ENCODE assay signal across 6 mouse cellular contexts in the genomic region with DNA sequence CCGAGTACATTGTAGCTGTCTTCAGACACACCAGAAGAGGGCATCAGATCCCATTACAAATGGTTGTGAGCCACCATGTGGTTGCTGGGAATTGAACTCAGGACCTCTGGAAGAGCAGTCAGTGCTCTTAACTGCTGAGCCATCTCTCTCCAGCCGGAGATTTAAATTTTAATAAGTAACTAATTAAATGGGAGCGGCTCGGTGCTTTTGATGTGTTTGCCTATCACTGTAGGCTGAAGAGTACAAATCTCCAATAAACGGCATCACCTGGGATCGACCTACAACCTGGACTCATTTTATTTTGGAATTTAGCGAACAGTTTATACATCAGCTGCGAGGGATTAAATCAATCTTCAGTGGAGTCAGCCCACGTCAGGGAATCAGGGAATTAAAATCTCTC. TPM values are rescaled to one million over a fixed set of nuclear protein-coding genes. Genes with fewer than 3 reads are reported as not detected.
DNase-seq lines count a peak whose midpoint lies in the region; ATAC-seq and TF ChIP-seq lines count a peak whose summit lies in the region.
"Not testable (repeated sequence)": the region's sequence is repeated elsewhere in the genome, so short reads cannot be mapped to it uniquely, and the experiment has no call there.
"Had no signal": no experiment of that assay in that cellular context is flagged by ENCODE, and none has a peak within 500 bp of the region (broad histone marks: within the 10 kb centered on the region; RNA-seq: fewer than 3 reads in every experiment).

No protein-coding gene starts in this region.

- H3K27ac ChIP-seq in intestine, embryonic 15.5 days; intestine, postnatal 0 days (ENCODE audit: low read depth, low read length): not testable (repeated sequence)
- H3K27ac ChIP-seq in midbrain, embryonic 12.5 days (replicated peaks): 0 out of 2 replicates have a peak overlapping the region, but pooled peaks have one; percentile 15

- H3K9me3 ChIP-seq in intestine, embryonic 15.5 days; intestine, postnatal 0 days (ENCODE audit: control insufficient read depth); midbrain, embryonic 12.5 days: not testable (repeated sequence)

- not testable (repeated sequence) for DNase-seq in Patski (ENCODE audit: low read depth, low spot score)
- peak; percentile 40 for DNase-seq in retina, postnatal 1 day

- in situ Hi-C loops in Patski (cut with MboI; ENCODE audit: low pct_unique_long_range_greater_than_20kb): not testable (repeated sequence)

- peak; percentile 10 for TF ChIP-seq CTCF in Patski (IDR thresholded peaks at IDR 0.05)
- TF ChIP-seq CTCF in intestine, postnatal 0 days (IDR thresholded peaks at IDR 0.05; ENCODE audit: low read depth): not testable (repeated sequence)

- H3K4me1 ChIP-seq in intestine, embryonic 15.5 days (replicated peaks); intestine, postnatal 0 days (replicated peaks; ENCODE audit: control insufficient read depth, insufficient read depth, low read length); midbrain, embryonic 12.5 days: not testable (repeated sequence)

- H3K4me2 ChIP-seq in intestine, embryonic 15.5 days (replicated peaks); intestine, postnatal 0 days (replicated peaks; ENCODE audit: low read depth); midbrain, embryonic 12.5 days (replicated peaks): not testable (repeated sequence)

- H3K27me3 ChIP-seq in Patski; intestine, embryonic 15.5 days (replicated peaks); intestine, postnatal 0 days (replicated peaks; ENCODE audit: control insufficient read depth, insufficient read depth, low read length); midbrain, embryonic 12.5 days: not testable (repeated sequence)

- H3K9ac ChIP-seq in intestine, embryonic 15.5 days; intestine, postnatal 0 days (ENCODE audit: low read depth, low read length); midbrain, embryonic 12.5 days (replicated peaks): not testable (repeated sequence)

- H3K36me3 ChIP-seq in intestine, embryonic 15.5 days: peaks cover 17% of the 10 kb centered on the region
- peaks cover 26% of the 10 kb centered on the region for H3K36me3 ChIP-seq in intestine, postnatal 0 days (ENCODE audit: control insufficient read depth, insufficient read depth)
- peaks cover 73% of the 10 kb centered on the region for H3K36me3 ChIP-seq in midbrain, embryonic 12.5 days

- H3K4me3 ChIP-seq in intestine, embryonic 15.5 days (replicated peaks); intestine, postnatal 0 days (ENCODE audit: low read depth, low read length); midbrain, embryonic 12.5 days: not testable (repeated sequence)

- CTCF ChIA-PET in Patski (lab: Charles Lee): not testable (repeated sequence)

- not testable (repeated sequence) for ATAC-seq in Patski; midbrain, embryonic 12.5 days (ENCODE audit: low FRiP score, low read depth)
- peak; percentile 53 for ATAC-seq in intestine, embryonic 15.5 days
- ATAC-seq in intestine, postnatal 0 days: peak; percentile 69

- WGBS in intestine, embryonic 15.5 days: 74% methylated on average over 9 of the region's 9 CpGs
- 49% methylated on average over 9 of the region's 9 CpGs for WGBS in intestine, postnatal 0 days
- 85% methylated on average over 9 of the region's 9 CpGs for WGBS in midbrain, embryonic 12.5 days

- POLR2A ChIA-PET in Patski (lab: Charles Lee): not testable (repeated sequence)

RNA-seq across cellular contexts. Expression of a gene that starts 17.7 kb away (rescaled TPM):
- polyA plus RNA-seq in Patski (2021): 11.3 TPM
- 113 and 119 TPM in 2 replicates for polyA plus RNA-seq in intestine, embryonic 15.5 days (2015; fragmentation: Nextera tagmentation; extraction: Ambion mirVana)
- polyA plus RNA-seq in intestine, postnatal 0 days (2015; fragmentation: Nextera tagmentation; extraction: Ambion mirVana): 78.6 and 79.8 TPM in 2 replicates
- 149 and 150 TPM in 2 replicates for polyA plus RNA-seq in midbrain, embryonic 12.5 days (2016; fragmentation: Nextera tagmentation; extraction: Ambion mirVana)
- polyA plus RNA-seq: G1E had no signal
